Mouse (Mus musculus): ENCODE data around the gene Gm5458.
"Not testable (repeated sequence)": the region's sequence is repeated elsewhere in the genome, so short reads cannot be mapped to it uniquely, and the experiment has no call there.

The Gm5458 gene

GRCm38 (mm10) chr14:19602481-19602880 lies at the start of gene Gm5458:
Gm5458 (minus strand) TSS chr14:19602581.
- not testable (repeated sequence) for DNase-seq

DNA sequence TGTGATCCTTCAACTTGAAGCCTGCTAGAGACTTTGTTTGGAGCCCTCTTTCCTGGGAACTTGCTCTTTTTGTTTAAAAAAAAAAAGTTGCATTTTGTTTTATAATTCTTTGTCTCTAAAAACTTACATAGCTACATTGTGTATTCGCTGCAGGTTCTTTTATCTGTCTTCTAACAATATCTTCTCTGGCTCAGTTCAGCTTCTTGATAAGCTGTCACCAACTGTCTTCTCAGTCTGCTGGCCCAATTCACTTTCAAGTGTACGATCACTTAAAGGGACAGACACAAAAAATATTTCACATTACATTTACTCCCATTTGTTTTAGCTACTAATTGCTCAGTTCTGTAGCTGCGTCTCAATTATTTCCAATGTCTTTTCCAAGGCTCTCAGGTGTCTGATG lies 43.9 kb upstream of the Gm5458 start:
- DNase-seq, result no peak

GRCm38 (mm10) chr14:19584804-19585667 lies 17.3 kb downstream of the Gm5458 start, which contains the start of gene Gm2237:
Gm2237 (minus strand) TSS chr14:19585135.
- peak; percentile 65 for DNase-seq

DNA sequence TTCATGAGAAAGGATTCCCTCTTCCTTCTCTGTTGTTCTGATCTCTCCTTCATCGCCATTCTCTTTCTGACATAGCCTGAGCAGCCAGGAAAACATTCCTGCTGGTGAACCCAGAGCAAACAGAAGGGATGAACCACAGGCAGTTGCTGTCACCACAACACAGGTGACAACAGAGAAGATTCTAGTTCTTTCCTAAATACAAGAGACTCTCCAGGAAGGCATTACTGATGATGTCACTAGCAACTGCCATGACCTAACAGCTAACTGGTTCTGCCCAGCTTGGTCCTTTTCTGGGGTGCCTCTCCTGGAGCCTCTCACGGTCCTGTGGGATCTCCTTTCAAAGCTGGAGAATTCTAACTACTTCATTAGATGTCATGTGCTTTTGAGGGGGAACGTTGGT lies 52.5 kb downstream of the Gm5458 start, which contains the start of gene Gm2244:
TSS of gene Gm2244 (minus strand) at position 101 of the 400 bp plus-strand sequence.
- DNase-seq, result not testable (repeated sequence)
